Mouse (Mus musculus): ENCODE measurements around the gene Cyp4v3. TPM values are rescaled to one million over a fixed set of nuclear protein-coding genes. Genes with fewer than 3 reads are reported as not detected.

The Cyp4v3 gene
- polyA plus RNA-seq, 1 experiment from 2014 or later, result 1.2 TPM

DNA sequence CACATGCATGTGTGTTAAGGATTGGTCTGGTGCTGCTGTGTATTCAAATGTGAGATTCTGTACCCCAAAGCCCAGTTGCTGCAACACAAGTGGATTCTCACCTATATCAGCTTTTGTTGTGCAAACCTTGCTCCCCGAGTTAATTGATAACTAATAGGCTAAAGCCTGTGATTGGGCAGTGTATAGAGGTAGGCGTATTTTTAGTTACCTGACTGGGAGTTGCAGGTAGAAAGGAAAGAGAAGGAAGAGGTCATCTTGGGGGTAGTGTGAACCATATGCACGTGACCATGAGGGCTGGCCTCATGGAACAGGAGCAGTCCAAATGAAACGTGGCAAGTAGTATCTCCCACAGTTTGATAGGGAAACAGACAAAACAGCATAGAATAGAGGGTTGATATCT is 68.1 kb downstream of the Cyp4v3 start:
- Histone ChIP-seq H3K4me1 (no peaks in the 10 kb centered on the region), H3K4me2 (replicated peaks) (no peak overlapping the region), H3K4me3 (no peak overlapping the region), H3K9me3 (no peaks in the 10 kb centered on the region), H3K36me3 (no peaks in the 10 kb centered on the region), H3K9ac (no peak overlapping the region), H3K27me3 (replicated peaks) (no peaks in the 10 kb centered on the region), H3K27ac (no peak overlapping the region)
- ATAC-seq (ENCODE audit: low FRiP score, low read depth), result no peak
- 89% methylated on average over 4 of the region's 4 CpGs for WGBS

DNA sequence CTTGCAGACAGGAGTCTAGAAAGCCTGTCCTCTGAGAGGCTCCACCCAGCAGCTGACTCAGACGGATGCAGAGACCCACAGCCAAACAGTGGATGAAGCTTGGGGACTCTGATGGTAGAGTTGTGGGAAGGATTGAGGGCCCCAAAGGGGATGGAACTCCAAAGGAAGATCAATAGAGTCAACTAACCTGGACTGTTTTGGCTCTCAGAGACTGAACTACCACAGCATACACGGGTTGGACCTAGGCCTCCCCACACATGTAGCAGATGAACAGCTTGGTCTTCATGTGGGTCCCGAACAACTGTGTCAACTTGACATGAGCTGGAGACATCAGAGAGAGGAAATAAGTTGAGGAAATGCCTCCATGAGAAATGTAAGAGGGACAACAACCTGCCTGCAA is 70.2 kb downstream of the Cyp4v3 start:
- H3K4me2 ChIP-seq (replicated peaks), result no peak overlapping the region
- H3K4me3 ChIP-seq, result no peak overlapping the region
- no peaks in the 10 kb centered on the region for H3K36me3 ChIP-seq
- H3K27me3 ChIP-seq (replicated peaks), result no peaks in the 10 kb centered on the region
- H3K9ac ChIP-seq, result no peak overlapping the region
- WGBS, result 90% methylated on average over 3 of the region's 3 CpGs
- H3K9me3 ChIP-seq, result no peaks in the 10 kb centered on the region
- ATAC-seq (ENCODE audit: low FRiP score, low read depth), result no peak
- no peaks in the 10 kb centered on the region for H3K4me1 ChIP-seq
- no peak overlapping the region for H3K27ac ChIP-seq

DNA sequence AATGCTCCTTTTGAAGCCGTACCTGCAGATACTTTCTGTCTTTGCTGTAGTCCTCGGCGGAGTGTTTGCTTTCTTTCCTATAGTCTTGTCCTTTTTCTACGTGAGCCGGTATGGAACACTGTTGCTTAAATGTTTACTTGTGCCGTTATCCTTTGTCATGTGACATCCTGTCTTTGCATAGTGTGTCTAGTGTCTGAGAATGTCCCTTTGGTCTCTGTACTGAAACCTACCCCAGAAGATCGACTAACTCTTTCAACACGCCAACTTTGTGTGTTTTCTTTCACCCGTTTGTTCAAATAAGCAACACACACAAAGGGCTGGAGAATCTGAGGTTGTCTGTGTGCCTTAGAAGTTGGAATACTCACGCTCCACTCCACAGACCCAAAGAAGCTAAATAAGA is 71.1 kb downstream of the Cyp4v3 start, which contains the start of gene F11:
F11 (minus strand) TSS at position 112 of the 400 bp plus-strand sequence.
- Histone ChIP-seq H3K4me3 (no peak within 1 kb of the TSS), H3K4me1 (no peaks in the 10 kb centered on the region), H3K9me3 (no peaks in the 10 kb centered on the region), H3K27me3 (replicated peaks) (no peaks in the 10 kb centered on the region), H3K27ac (no peak within 1 kb of the TSS), H3K9ac (no peak within 1 kb of the TSS), H3K36me3 (no peaks in the 10 kb centered on the region), H3K4me2 (replicated peaks) (no peak within 1 kb of the TSS)
- no peak for ATAC-seq (ENCODE audit: low FRiP score, low read depth)
- 88% methylated on average over 10 of the region's 10 CpGs for WGBS

DNA sequence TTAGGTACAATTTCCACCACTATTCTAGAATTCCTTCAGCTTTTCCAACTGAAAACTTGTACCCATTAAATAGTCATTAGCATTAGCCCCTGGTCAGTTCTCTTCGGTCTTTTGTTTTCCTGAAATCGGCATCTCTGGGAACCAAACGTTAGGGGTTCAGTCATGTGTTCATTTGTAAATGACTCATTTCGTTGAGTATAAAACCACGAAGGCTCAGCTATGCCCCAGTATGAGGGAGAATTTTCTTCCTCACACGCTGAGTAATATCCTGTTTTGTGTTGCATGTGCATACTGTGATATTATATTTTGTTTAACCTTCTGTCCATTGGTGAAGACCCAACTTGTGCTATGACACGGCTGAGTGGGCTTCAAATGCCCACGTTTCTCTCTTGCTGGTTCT is 74.6 kb downstream of the Cyp4v3 start:
- H3K4me2 ChIP-seq (replicated peaks), result no peak overlapping the region
- whole genome bisulfite sequencing, result 81% methylated on average over 8 of the region's 8 CpGs
- H3K27me3 ChIP-seq (replicated peaks), result no peaks in the 10 kb centered on the region
- H3K4me3 ChIP-seq, result no peak overlapping the region
- H3K27ac ChIP-seq, result no peak overlapping the region
- H3K9ac ChIP-seq, result no peak overlapping the region
- ATAC-seq (ENCODE audit: low FRiP score, low read depth), result no peak
- no peaks in the 10 kb centered on the region for H3K4me1 ChIP-seq
- H3K36me3 ChIP-seq, result no peaks in the 10 kb centered on the region
- no peaks in the 10 kb centered on the region for H3K9me3 ChIP-seq

DNA sequence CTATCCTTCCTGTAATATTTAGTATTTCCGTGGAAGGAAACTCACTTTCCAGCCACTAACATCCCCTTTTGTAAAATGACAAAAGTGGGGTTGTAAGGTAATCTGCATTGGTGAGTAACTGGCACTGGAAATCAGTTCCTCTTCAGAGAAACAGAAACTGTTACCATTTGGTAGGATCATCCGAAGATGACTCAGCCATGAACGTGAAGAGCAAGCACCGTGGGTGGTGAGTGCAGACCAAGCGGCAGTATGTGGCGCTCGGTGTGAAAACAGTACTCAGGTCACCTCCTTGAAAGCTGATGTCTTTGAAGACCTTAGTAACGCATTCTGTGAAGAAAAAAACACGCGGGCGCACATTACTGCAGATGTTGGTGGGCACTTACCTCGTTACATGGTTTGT is 78.0 kb downstream of the Cyp4v3 start:
- H3K4me2 ChIP-seq (replicated peaks), result no peak overlapping the region
- H3K27me3 ChIP-seq (replicated peaks), result no peaks in the 10 kb centered on the region
- no peaks in the 10 kb centered on the region for H3K4me1 ChIP-seq
- no peak overlapping the region for H3K4me3 ChIP-seq
- H3K9me3 ChIP-seq, result no peaks in the 10 kb centered on the region
- H3K27ac ChIP-seq, result no peak overlapping the region
- no peaks in the 10 kb centered on the region for H3K36me3 ChIP-seq
- 77% methylated on average over 12 of the region's 12 CpGs for WGBS
- ATAC-seq (ENCODE audit: low FRiP score, low read depth), result no peak
- no peak overlapping the region for H3K9ac ChIP-seq

Other genes starting within 250 kb of the Cyp4v3 start
- not detected in 2 replicates for gene F11, start 71.2 kb downstream of the Cyp4v3 start, polyA plus RNA-seq (2016; fragmentation: Nextera tagmentation; extraction: Ambion mirVana)
- gene Klkb1, start 38.4 kb downstream of the Cyp4v3 start, polyA plus RNA-seq (2016; fragmentation: Nextera tagmentation; extraction: Ambion mirVana), result not detected in 2 replicates
- gene Gm45753, start 24.8 kb downstream of the Cyp4v3 start, polyA plus RNA-seq (2016; fragmentation: Nextera tagmentation; extraction: Ambion mirVana), result not detected in 2 replicates
- 9.0 and 9.3 TPM in 2 replicates for gene Fam149a, start 49.1 kb upstream of the Cyp4v3 start, polyA plus RNA-seq (2016; fragmentation: Nextera tagmentation; extraction: Ambion mirVana)
- 0.80 and 1.2 TPM in 2 replicates for gene Tlr3, start 77.9 kb upstream of the Cyp4v3 start, polyA plus RNA-seq (2016; fragmentation: Nextera tagmentation; extraction: Ambion mirVana)
- gene Sorbs2, start 174.6 kb upstream of the Cyp4v3 start, polyA plus RNA-seq (2016; fragmentation: Nextera tagmentation; extraction: Ambion mirVana), result 50.0 and 55.8 TPM in 2 replicates

Data from neural tube, embryonic 12.5 days (tissue).